Mouse (Mus musculus): ENCODE data around the gene Fam13c.

DNA sequence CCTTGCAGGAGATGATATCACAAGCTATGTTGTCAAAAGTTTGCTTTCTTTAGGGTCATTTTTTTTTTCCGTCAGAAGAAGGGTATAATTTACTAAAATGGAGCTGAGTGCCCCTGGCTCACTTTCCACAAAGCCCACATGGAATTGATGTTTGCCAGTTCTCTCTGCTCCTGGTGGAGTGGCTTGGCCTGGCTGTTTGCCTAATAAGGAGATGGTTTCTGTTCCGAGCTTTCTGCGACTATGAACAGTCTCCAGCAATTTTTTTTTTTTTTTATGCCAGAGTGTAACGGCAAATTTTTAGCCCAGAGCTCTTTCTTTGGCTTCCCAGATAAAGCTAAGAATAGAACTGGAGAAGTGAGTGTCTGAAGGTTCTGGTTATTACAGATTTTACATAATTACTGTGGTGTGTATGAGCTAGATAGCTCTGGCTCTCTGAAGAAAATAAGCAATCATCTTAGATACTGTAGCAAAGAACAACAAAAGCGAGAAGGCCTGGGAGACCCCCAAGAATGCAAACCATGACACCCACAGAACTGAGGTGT is 12.1 kb upstream of the Fam13c start:
- TF ChIP-seq CTCF (conservative IDR thresholded peaks at IDR 0.05; ENCODE audit: low read length) (no peak), NANOG (IDR thresholded peaks at IDR 0.05; ENCODE audit: borderline replicate concordance, low read length) (no peak), POU5F1 (IDR thresholded peaks at IDR 0.05; ENCODE audit: borderline replicate concordance, low read length) (no peak)

All from E14TG2a.4 (cell line).